In genomic region chr11:76493167-76493566, GRCm38 (mm10) we compare ENCODE assay signal across 8 mouse cellular contexts.
DNase-seq lines count a peak whose midpoint lies in the region; ATAC-seq and TF ChIP-seq lines count a peak whose summit lies in the region.

No protein-coding gene starts in this region.

- no peaks in the 10 kb centered on the region for H3K9me3 ChIP-seq in embryonic facial prominence, embryonic 12.5 days
- no peaks in the 10 kb centered on the region for H3K9me3 ChIP-seq in hindbrain, postnatal 0 days (ENCODE audit: low read length)
- H3K9me3 ChIP-seq in midbrain, embryonic 16.5 days (replicated peaks; ENCODE audit: control insufficient read depth, low read length, poor library complexity, severe bottlenecking), result no peaks in the 10 kb centered on the region

- peak overlapping the region; percentile 87 for H3K4me2 ChIP-seq in embryonic facial prominence, embryonic 12.5 days (replicated peaks)
- H3K4me2 ChIP-seq in hindbrain, postnatal 0 days (ENCODE audit: low read depth, low read length), result peak overlapping the region; percentile 91
- peak overlapping the region; percentile 60 for H3K4me2 ChIP-seq in midbrain, embryonic 16.5 days (ENCODE audit: low read length)

- WGBS in embryonic facial prominence, embryonic 12.5 days, result 87% methylated on average over 4 of the region's 4 CpGs
- WGBS in hindbrain, postnatal 0 days, result 70% methylated on average over 4 of the region's 4 CpGs
- 84% methylated on average over 4 of the region's 4 CpGs for WGBS in midbrain, embryonic 16.5 days

- no peak for TF ChIP-seq CTCF in left cerebral cortex, adult 2 months (IDR thresholded peaks at IDR 0.05)
- TF ChIP-seq CTCF in hindbrain, postnatal 0 days (IDR thresholded peaks at IDR 0.05; ENCODE audit: low read depth), result no peak

- no peaks in the 10 kb centered on the region for H3K36me3 ChIP-seq in embryonic facial prominence, embryonic 12.5 days
- no peaks in the 10 kb centered on the region for H3K36me3 ChIP-seq in hindbrain, postnatal 0 days (ENCODE audit: insufficient read depth, low read length)
- no peaks in the 10 kb centered on the region for H3K36me3 ChIP-seq in midbrain, embryonic 16.5 days (ENCODE audit: control insufficient read depth, insufficient read depth, low read length)

- H3K27me3 ChIP-seq in embryonic facial prominence, embryonic 12.5 days, result no peaks in the 10 kb centered on the region
- no peaks in the 10 kb centered on the region for H3K27me3 ChIP-seq in hindbrain, postnatal 0 days (ENCODE audit: insufficient read depth, low read length)
- H3K27me3 ChIP-seq in midbrain, embryonic 16.5 days (ENCODE audit: control insufficient read depth, insufficient read depth, low read depth, low read length), result no peaks in the 10 kb centered on the region

- H3K4me1 ChIP-seq in embryonic facial prominence, embryonic 12.5 days, result peaks cover 43% of the 10 kb centered on the region
- peaks cover 46% of the 10 kb centered on the region for H3K4me1 ChIP-seq in hindbrain, postnatal 0 days (ENCODE audit: insufficient read depth, low read length)
- peaks cover 47% of the 10 kb centered on the region for H3K4me1 ChIP-seq in midbrain, embryonic 16.5 days (ENCODE audit: control insufficient read depth, insufficient read depth, low read length)

- H3K4me3 ChIP-seq in left cerebral cortex, adult 2 months, result peak overlapping the region; percentile 55
- H3K4me3 ChIP-seq in embryonic facial prominence, embryonic 12.5 days, result peak overlapping the region; percentile 61
- H3K4me3 ChIP-seq in hindbrain, postnatal 0 days (ENCODE audit: low read length), result peak overlapping the region; percentile 60
- H3K4me3 ChIP-seq in midbrain, embryonic 16.5 days (ENCODE audit: low read depth, low read length), result peak overlapping the region; percentile 65

- H3K9ac ChIP-seq in embryonic facial prominence, embryonic 12.5 days, result no peak overlapping the region; the same call in 1 of the 2 replicates
- H3K9ac ChIP-seq in hindbrain, postnatal 0 days (replicated peaks; ENCODE audit: low read length), result no peak overlapping the region
- H3K9ac ChIP-seq in midbrain, embryonic 16.5 days (ENCODE audit: low read depth, low read length), result peak overlapping the region; percentile 96

- no peak for DNase-seq in left cerebral cortex, adult 2 months (ENCODE audit: extremely low spot score in 1 of 2, low spot score in 2 of 2)
- DNase-seq in left cerebral cortex, adult 9 months (ENCODE audit: low spot score in 2 of 2), result no peak
- no peak for DNase-seq in hindbrain, postnatal 0 days (ENCODE audit: low spot score)
- no peak for DNase-seq in testis, postnatal 14 days (ENCODE audit: low spot score)
- no peak for DNase-seq in layer of hippocampus, adult 11-12 months (ENCODE audit: low spot score)
- DNase-seq in retina, embryonic 14.5 days (ENCODE audit: low spot score), result no peak

- H3K27ac ChIP-seq in left cerebral cortex, adult 2 months, result peak overlapping the region; percentile 78; the same call in 1 of the 2 replicates
- peak overlapping the region; percentile 98; the same call in 1 of the 2 replicates for H3K27ac ChIP-seq in embryonic facial prominence, embryonic 12.5 days
- H3K27ac ChIP-seq in hindbrain, postnatal 0 days, result 0 out of 2 replicates have a peak overlapping the region, but pooled peaks have one; percentile 96
- peak overlapping the region; percentile 94 for H3K27ac ChIP-seq in midbrain, embryonic 16.5 days (ENCODE audit: low read length)

- no peak for ATAC-seq in embryonic facial prominence, embryonic 12.5 days (ENCODE audit: insufficient number of reproducible peaks, insufficient read depth, low FRiP score, low TSS enrichment)
- no peak for ATAC-seq in hindbrain, postnatal 0 days
- no peak for ATAC-seq in midbrain, embryonic 16.5 days

- intact Hi-C loops in left cerebral cortex, adult 2 months (cut with DNase I), result no loop called here
